Mouse (Mus musculus) spleen, postnatal 0 days (tissue): ENCODE measurements around the gene Ccnj. TPM values are rescaled to one million over a fixed set of nuclear protein-coding genes. Genes with fewer than 3 reads are reported as not detected.

Experiments
- polyA plus RNA-seq: library from polyadenylated mRNA; unstranded; fragments of >200 nt; fragmentation: Nextera tagmentation; extraction: Ambion mirVana; gene quantifications from 2 replicates; pipeline ENCODE4 v1.2.1, GENCODE M21; 2015

The Ccnj gene
- 4.3 and 4.9 TPM in 2 replicates for polyA plus RNA-seq

DNA sequence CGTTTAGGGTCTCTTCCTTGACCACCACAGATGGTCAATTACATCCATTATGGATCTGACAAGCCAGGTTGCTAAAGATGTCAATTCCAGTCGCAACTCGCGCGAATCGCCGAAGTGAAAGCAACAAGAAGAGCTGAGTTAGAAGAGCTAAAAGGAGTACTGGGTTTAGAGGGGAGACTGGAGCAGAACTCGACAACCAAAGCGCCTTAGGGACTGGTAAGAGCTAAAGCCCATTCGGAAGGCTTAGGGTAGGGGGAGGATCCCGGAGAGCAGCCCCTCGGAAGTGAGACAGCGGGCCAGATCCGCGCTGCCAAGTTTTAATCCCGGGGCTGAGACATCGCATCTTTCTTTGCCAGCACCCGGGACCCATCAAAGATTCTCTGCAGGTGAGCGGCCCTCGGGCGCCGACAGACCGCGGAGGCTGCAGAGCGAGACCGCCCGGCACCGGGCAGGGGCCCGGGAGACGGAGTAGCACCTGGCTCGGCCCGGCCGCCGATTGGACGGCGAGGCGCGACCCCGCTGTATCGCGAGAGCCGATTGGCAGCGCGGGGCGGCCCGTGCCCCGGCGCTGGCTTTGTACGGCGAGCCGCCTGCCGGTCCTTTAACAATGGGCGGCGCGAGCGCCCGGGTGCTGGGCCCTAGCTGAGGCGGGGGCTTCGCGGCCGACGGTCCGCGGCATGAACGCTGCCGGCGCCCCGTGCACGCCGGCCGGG, at the start of gene Ccnj:
Gene Ccnj (plus strand): TSS at position 577 of the 713 bp plus-strand sequence.

GRCm38 (mm10) chr19:40894519-40895392, 63.7 kb downstream of the Ccnj start, which contains the start of gene Zfp518a:
Gene Zfp518a, plus strand, starts transcription at chr19:40894705.

Other genes with a start within 250 kb of the Ccnj start
- 33.3 and 34.2 TPM in 2 replicates for gene Aldh18a1, start 242.8 kb upstream of the Ccnj start, polyA plus RNA-seq
- 3.7 and 4.4 TPM in 2 replicates for gene Tctn3, start 219.0 kb upstream of the Ccnj start, polyA plus RNA-seq
- gene Entpd1, start 218.9 kb upstream of the Ccnj start, polyA plus RNA-seq = 6.6 and 10.2 TPM in 2 replicates
- 0.97 and 1.1 TPM in 2 replicates for gene Cc2d2b, start 82.5 kb upstream of the Ccnj start, polyA plus RNA-seq
- gene Zfp518a, start 63.4 kb downstream of the Ccnj start, polyA plus RNA-seq = 4.0 and 6.1 TPM in 2 replicates
- 5.7 and 7.6 TPM in 2 replicates for gene Blnk, start 163.3 kb downstream of the Ccnj start, polyA plus RNA-seq
- gene Dntt, start 198.0 kb downstream of the Ccnj start, polyA plus RNA-seq = 0.22 and 0.57 TPM in 2 replicates
- gene Opalin, start 245.8 kb downstream of the Ccnj start, polyA plus RNA-seq = not detected in 2 replicates